Mouse (Mus musculus) forebrain, embryonic 10.5 days (tissue): Measurements from ENCODE around the gene Elmo1. TPM values are rescaled to one million over a fixed set of nuclear protein-coding genes. Genes with fewer than 3 reads are reported as not detected.
"Not testable (repeated sequence)": the region's sequence is repeated elsewhere in the genome, so short reads cannot be mapped to it uniquely, and the experiment has no call there.

Experiments used
- DNase-seq: peaks from one replicate; pipeline ENCODE4 v3.0.0-alpha.2; 2017; ENCODE audit warnings: low spot score; ENCODE audit errors: extremely low spot score
- H3K27ac ChIP-seq: fragments of 300-500 bp; sonication (generic); 2 replicates; pipeline ENCODE4 v1.5.1; 2016; ENCODE audit warnings: mild to moderate bottlenecking
- H3K27me3 ChIP-seq: fragments of 300-500 bp; sonication (generic); 2 replicates; pipeline ENCODE4 v1.6.1; 2016; ENCODE audit warnings: mild to moderate bottlenecking; ENCODE audit not compliant: poor library complexity, severe bottlenecking
- H3K36me3 ChIP-seq: fragments of 300-500 bp; sonication (generic); replicated peaks from 2 replicates; pipeline ENCODE4 v1.6.1; 2016; ENCODE audit warnings: mild to moderate bottlenecking, moderate library complexity
- H3K4me1 ChIP-seq: fragments of 300-500 bp; sonication (generic); 2 replicates; pipeline ENCODE4 v1.6.1; 2016
- H3K4me3 ChIP-seq: fragments of 300-500 bp; sonication (generic); 2 replicates; pipeline ENCODE4 v1.5.1; 2016; ENCODE audit warnings: mild to moderate bottlenecking, moderate library complexity
- H3K9me3 ChIP-seq: fragments of 300-500 bp; sonication (generic); 2 replicates; pipeline ENCODE4 v1.6.1; 2016; ENCODE audit warnings: mild to moderate bottlenecking, moderate library complexity
- WGBS: fragments of 180-500 bp; shearing (Covaris S2); methylation state at CpG from one replicate; pipeline ENCODE4 v1.1.7; 2016; 5-methylcytosine and 5-hydroxymethylcytosine counted together
- polyA plus RNA-seq: library from polyadenylated mRNA; unstranded; fragments of >200 nt; fragmentation: Nextera tagmentation; extraction: Ambion mirVana; gene quantifications from 2 replicates; pipeline ENCODE4 v1.2.1, GENCODE M21; 2016

Elmo1 gene
- polyA plus RNA-seq, 1 experiment from 2014 or later = 8.9 TPM

DNA sequence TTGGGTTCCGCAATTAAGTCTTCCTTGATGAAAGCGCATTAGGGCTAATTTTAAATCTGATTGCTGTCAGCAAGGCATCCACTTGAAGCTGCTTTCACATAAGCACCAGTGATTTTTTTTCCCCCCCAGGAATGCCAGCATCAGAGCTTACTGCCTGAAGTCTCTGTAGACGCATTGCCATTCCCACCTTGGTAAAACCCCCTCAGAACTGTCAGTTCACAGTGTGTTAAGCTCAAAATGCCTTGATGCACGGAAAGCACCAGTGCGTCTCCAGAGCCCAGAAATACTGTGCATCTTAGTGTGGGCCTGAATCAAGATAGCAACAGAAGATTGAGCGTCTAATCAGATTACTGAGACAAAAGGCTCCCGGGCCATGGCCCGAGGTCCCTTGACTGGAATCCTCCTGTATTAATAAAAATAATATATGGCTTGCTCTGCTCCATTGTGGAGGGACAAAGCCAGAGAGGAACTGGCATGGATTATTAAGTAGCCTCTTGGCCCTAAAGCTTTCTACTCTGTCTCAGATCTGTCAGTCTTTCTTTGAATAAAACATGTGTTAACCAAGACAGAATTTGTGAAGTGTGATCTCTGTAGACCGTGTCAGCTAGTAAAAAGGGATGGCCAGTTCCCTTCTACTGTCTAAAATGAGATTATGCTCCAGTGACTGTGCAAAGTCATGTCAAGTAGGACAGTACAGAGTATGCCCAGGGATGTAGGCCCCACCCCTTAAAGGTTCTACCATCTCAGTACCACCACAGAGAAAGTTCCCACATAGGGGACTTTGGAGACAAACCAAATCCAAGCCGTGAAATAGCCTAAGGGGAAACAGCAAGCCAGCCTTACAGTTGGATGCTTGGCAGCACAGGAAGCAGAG is 525.4 kb downstream of the Elmo1 start:
- DNase-seq = no peak
- WGBS = 70% methylated on average over 10 of the region's 10 CpGs
- Histone ChIP-seq H3K4me3 (no peak overlapping the region), H3K4me1 (no peaks in the 10 kb centered on the region), H3K9me3 (no peaks in the 10 kb centered on the region), H3K27ac (no peak overlapping the region), H3K27me3 (no peaks in the 10 kb centered on the region), H3K36me3 (no peaks in the 10 kb centered on the region)

DNA sequence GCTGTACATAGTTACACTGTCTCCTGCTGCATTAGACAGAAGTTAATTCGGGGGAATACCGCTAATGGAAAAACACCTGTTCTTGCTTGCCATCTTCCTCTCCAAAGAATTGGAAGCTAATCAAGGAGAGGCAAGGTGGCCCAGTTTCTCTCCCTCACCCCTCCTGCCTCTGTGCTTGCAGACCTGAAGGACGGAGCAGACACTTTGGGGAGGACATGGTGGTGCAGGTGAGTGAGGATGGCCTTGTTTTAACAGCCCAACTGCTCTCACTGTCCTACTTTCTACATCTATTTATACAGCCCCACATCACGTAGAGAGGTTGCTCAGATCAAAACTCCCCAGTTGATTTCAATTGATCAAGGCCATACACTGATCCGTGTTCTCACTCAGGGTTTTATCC is 529.5 kb downstream of the Elmo1 start:
- Histone ChIP-seq H3K36me3 (no peaks in the 10 kb centered on the region), H3K4me3 (no peak overlapping the region), H3K4me1 (no peaks in the 10 kb centered on the region), H3K9me3 (no peaks in the 10 kb centered on the region), H3K27me3 (no peaks in the 10 kb centered on the region), H3K27ac (no peak overlapping the region)
- DNase-seq = no peak
- 83% methylated on average over 5 of the region's 5 CpGs for WGBS

DNA sequence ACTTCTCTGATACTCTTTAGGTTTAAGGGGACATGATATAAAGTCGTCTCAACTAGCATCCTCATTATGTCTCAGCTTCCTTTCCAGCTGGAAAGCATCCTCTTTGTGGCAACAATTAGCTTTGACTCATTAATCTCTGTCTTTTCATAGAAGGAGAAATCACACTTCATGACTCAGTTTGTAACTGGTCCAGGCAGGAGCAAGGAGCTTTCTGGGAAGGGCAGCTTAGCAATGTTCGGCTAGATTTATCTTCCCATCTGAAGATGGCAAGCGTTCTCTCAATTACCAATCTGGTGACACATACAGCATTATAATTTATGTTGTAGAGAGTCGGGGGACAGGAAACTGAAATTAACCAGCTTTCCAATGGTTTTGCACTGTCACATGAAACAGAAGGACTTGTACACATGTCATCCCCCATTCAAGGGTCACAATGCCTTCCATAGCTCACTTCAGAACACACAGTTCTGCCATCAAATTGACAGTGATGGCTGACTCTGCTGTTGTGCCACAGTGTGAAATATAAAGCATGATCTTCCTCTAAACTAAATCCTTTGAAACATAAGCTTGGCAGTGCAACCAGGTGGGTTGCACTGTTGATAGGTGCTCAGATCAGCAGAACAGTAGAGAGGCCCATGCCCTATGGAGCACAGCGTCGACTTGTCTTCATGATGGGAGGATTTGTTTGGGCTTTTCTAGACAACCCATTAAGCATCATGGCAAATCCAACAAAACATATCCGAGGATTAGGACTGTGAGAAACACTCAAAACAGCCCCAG is 532.9 kb downstream of the Elmo1 start:
- Histone ChIP-seq H3K9me3 (no peaks in the 10 kb centered on the region), H3K27me3 (no peaks in the 10 kb centered on the region), H3K27ac (no peak overlapping the region), H3K4me3 (no peak overlapping the region), H3K4me1 (no peaks in the 10 kb centered on the region), H3K36me3 (no peaks in the 10 kb centered on the region)
- WGBS = 91% methylated on average over 7 of the region's 7 CpGs
- DNase-seq = no peak

DNA sequence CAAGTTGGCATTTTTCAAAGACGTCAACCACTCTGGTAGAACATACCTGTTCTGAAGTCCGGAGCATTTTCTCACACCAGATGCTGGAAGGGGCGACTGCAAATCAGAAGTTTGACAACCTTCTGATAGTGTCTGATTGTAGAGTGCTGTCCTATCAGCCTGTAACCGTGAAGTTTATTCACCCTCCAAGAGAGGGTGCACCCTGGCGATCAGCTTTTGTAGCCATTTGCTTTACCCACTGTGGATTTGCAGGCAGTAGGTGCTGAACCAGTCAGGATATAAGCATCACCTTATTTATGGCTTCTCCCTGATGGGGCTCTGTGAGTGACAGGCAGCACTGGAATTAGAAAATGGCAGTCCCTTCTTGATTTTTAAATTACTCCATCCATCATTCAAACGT is 537.4 kb downstream of the Elmo1 start:
- Histone ChIP-seq H3K36me3 (no peaks in the 10 kb centered on the region), H3K27me3 (no peaks in the 10 kb centered on the region), H3K4me1 (no peaks in the 10 kb centered on the region), H3K27ac (no peak overlapping the region), H3K4me3 (no peak overlapping the region), H3K9me3 (no peaks in the 10 kb centered on the region)
- no peak for DNase-seq
- WGBS = 92% methylated on average over 6 of the region's 6 CpGs

DNA sequence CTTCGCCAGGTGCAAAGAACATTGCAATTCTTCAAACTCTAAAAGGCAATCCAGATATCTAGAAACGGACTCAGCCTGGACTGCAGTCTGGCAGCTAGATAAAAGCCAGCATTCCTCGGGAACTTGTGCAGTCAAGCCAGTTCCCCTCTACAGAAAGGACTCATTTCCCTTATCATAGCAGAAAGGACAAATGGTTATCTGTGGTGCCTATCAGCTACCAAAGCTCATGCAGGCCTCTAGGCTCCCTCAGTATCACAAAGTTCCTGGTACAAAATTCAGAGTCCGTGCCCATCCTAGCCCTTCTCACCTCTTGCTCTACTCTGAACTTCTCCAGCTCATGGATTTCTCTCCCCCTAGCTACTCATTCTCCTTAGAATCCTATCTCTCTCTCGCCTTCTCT is 542.1 kb downstream of the Elmo1 start:
- H3K27me3 ChIP-seq = no peaks in the 10 kb centered on the region
- WGBS = 86% methylated on average over 5 of the region's 5 CpGs

DNA sequence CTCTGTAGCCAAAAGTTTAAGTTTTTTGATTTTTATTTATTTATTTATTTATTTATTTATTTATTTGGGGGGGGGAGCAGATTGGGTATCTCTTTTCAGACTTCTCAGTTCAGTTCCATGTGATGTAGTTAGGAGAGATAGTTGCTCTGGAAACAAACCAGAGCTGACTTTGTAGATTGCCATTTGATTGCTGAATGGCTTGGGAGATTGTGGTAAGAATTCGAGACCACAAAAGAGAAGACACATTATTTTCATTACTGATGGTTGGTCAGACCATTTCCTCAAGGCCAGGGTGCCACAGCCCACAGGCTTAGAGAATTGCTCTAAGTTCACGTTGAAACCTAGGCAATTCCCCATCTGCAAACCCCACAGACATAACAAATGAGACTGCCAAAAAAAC is 544.3 kb downstream of the Elmo1 start:
- not testable (repeated sequence) for DNase-seq, H3K4me1 ChIP-seq, H3K36me3 ChIP-seq, H3K27me3 ChIP-seq, H3K4me3 ChIP-seq, H3K9me3 ChIP-seq, H3K27ac ChIP-seq
- WGBS = 90% methylated on average over 2 of the region's 2 CpGs

More for the DNA sequence above, 542.1 kb downstream of the Elmo1 start:
- Histone ChIP-seq H3K36me3 (no peaks in the 10 kb centered on the region), H3K4me1 (no peaks in the 10 kb centered on the region), H3K4me3 (no peak overlapping the region), H3K27ac (no peak overlapping the region), H3K9me3 (no peaks in the 10 kb centered on the region)
- DNase-seq = no peak

DNA sequence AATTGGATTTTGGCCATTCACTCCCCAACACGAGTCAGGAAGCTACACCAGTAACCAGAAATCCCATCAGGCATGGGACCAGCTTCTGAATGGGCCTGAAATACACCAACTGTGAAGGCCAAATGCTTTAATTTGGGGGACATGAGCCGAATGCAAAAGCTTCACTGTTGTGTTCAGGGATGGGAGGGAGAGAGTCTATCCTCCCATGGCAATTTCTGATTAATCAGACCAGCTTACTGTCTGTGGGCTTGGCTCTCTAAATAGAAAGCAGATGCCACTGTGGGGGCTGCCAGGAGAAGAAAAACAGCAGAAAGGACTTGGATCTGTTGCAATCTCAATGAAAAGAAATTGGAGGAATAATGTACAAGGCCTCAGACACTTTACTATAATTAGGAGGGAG is 545.2 kb downstream of the Elmo1 start:
- H3K27me3 ChIP-seq = no peaks in the 10 kb centered on the region
- DNase-seq = no peak
- H3K9me3 ChIP-seq = no peaks in the 10 kb centered on the region
- no peak overlapping the region for H3K4me3 ChIP-seq
- H3K4me1 ChIP-seq = no peaks in the 10 kb centered on the region
- 72% methylated on average over 2 of the region's 2 CpGs for WGBS
- no peaks in the 10 kb centered on the region for H3K36me3 ChIP-seq
- no peak overlapping the region for H3K27ac ChIP-seq
